Mouse (Mus musculus): ENCODE data around the gene Rnf183.

DNA sequence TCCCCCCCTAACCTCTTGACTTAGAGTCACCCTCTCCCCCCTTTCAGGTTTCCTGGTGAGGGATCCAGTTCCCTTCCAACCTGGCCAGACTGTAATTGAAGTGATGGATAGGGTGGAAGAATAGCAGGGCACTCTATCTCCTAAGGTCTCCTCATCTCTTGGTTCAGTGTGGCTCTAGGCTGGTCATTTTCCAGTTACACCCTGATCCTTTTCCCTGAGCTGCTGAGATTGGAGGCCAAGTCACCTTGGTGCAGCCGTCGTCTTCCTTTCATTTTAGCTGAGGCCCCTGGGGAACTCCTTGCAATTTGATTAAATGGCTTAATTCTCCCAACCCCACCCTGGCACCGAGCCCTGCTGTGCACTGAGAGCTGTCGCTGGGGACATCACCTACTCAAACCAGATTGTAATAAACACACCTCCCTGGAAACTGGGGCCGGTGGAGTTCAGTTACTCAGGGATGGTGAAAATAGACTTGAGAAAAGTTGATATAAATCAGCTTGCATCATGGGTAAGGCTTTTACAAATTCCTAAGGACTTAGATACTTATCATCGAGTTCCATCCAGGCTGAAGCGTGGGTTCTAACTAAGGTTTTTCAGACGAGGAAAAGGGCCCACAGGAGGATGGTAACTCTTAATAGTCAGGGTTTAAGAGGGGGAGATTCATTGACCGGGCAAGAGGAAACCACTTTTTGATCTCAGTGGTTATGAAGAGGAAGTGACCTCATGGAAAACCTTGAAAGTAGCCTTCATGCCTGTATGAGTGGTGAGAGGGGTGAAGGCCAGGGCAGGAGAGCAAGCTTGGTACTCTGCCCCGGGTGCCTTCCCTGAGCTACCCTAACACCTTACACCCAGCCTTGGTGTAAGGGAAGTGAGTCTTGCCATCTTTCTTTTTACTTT, 45.9 kb upstream of the Rnf183 start:
- TF ChIP-seq KAT2A (conservative IDR thresholded peaks at IDR 0.05; ENCODE audit: low read depth, low read length) (no peak), JUND (IDR thresholded peaks at IDR 0.05; ENCODE audit: low read depth, low read length) (no peak), NRF1 (IDR thresholded peaks at IDR 0.05; ENCODE audit: insufficient read depth, low read depth, low read length, poor library complexity, severe bottlenecking) (no peak), CTCF (IDR thresholded peaks at IDR 0.05 in 2 of 3, conservative IDR thresholded peaks at IDR 0.05 in 1 of 3; ENCODE audit: control insufficient read depth in 1 of 3, insufficient read depth in 1 of 3, low read depth in 2 of 3, low read length in 3 of 3, poor library complexity in 1 of 3, severe bottlenecking in 1 of 3) (no peak), TAL1 (IDR thresholded peaks at IDR 0.05; ENCODE audit: low read length) (no peak), EP300 (IDR thresholded peaks at IDR 0.05; ENCODE audit: low read depth in 1 of 2, low read length in 2 of 2) (no peak), GATA1 (IDR thresholded peaks at IDR 0.05; ENCODE audit: low read depth, low read length) (no peak), USF1 (IDR thresholded peaks at IDR 0.05; ENCODE audit: low read depth, low read length) (no peak), POLR2AphosphoS5 (IDR thresholded peaks at IDR 0.05; ENCODE audit: borderline replicate concordance, low read depth, low read length) (no peak), POLR2A (IDR thresholded peaks at IDR 0.05; ENCODE audit: control insufficient read depth in 1 of 2, insufficient read depth in 1 of 2, low read depth in 1 of 2, low read length in 2 of 2, poor library complexity in 1 of 2) (no peak), GABPA (IDR thresholded peaks at IDR 0.05; ENCODE audit: low read depth, low read length) (no peak), BHLHE40 (IDR thresholded peaks at IDR 0.05; ENCODE audit: borderline replicate concordance, low read depth, low read length) (no peak), POLR2AphosphoS2 (IDR thresholded peaks at IDR 0.05; ENCODE audit: low read length) (no peak)
